Mouse (Mus musculus) lung, embryonic 14.5 days (tissue): ENCODE measurements around the gene Flrt3. TPM values are rescaled to one million over a fixed set of nuclear protein-coding genes. Genes with fewer than 3 reads are reported as not detected.

Source experiments
- ATAC-seq: fragments of 200-750 bp; cut with Nextera tagmentation; 2 replicates; pipeline ENCODE4 v1.8.0; 2017; ENCODE audit warnings: mild to moderate bottlenecking, moderate TSS enrichment, moderate library complexity; ENCODE audit not compliant: insufficient read depth
- DNase-seq: peaks from one replicate; pipeline ENCODE4 v3.0.0-alpha.2; 2015
- H3K27ac ChIP-seq: fragments of 300-500 bp; sonication (generic); 2 replicates; pipeline ENCODE4 v1.5.1; 2014; ENCODE audit warnings: low read depth, mild to moderate bottlenecking, moderate library complexity
- H3K27me3 ChIP-seq: fragments of 300-500 bp; sonication (generic); 2 replicates; pipeline ENCODE4 v1.6.1; 2014; ENCODE audit warnings: low read length, control low read depth; ENCODE audit not compliant: insufficient read depth
- H3K36me3 ChIP-seq: fragments of 300-500 bp; sonication (generic); 2 replicates; pipeline ENCODE4 v1.6.1; 2014; ENCODE audit warnings: control low read depth; ENCODE audit not compliant: insufficient read depth
- H3K4me1 ChIP-seq: fragments of 300-500 bp; sonication (generic); 2 replicates; pipeline ENCODE4 v1.6.1; 2014; ENCODE audit warnings: antibody characterized with exemption, control low read depth; ENCODE audit not compliant: insufficient read depth
- H3K4me2 ChIP-seq: fragments of 300-500 bp; sonication (generic); 2 replicates; pipeline ENCODE4 v1.6.1; 2014; ENCODE audit warnings: mild to moderate bottlenecking
- H3K4me3 ChIP-seq: fragments of 300-500 bp; sonication (generic); 2 replicates; pipeline ENCODE4 v1.5.1; 2014; ENCODE audit warnings: low read depth, low read length
- H3K9ac ChIP-seq: fragments of 300-500 bp; sonication (generic); 2 replicates; pipeline ENCODE4 v1.6.1; 2014
- H3K9me3 ChIP-seq: fragments of 300-500 bp; sonication (generic); 2 replicates; pipeline ENCODE4 v1.6.1; 2016; ENCODE audit warnings: low read depth, low read length, control low read depth
- CTCF ChIP-seq: IDR thresholded peaks from 2 replicates; pipeline ENCODE4 v1.5.1; 2016; ENCODE audit warnings: antibody characterized with exemption, low read depth
- WGBS: fragments of 180-500 bp; shearing (Covaris S2); extraction: QIAGEN DNeasy Blood & Tissue Kit; methylation state at CpG from one replicate; pipeline ENCODE4 v1.1.7; 2014; 5-methylcytosine and 5-hydroxymethylcytosine counted together
- polyA plus RNA-seq: library from polyadenylated mRNA; unstranded; fragments of >200 nt; fragmentation: Nextera tagmentation; extraction: Ambion mirVana; gene quantifications from 2 replicates; pipeline ENCODE4 v1.2.1, GENCODE M21; 2014

The Flrt3 gene
- polyA plus RNA-seq, 1 experiment from 2014 or later: 10.2 TPM

GRCm38 (mm10) chr2:140698585-140698984, 27.3 kb upstream of the Flrt3 start:
- Histone ChIP-seq H3K36me3 (no peaks in the 10 kb centered on the region), H3K9ac (no peak overlapping the region), H3K4me1 (no peaks in the 10 kb centered on the region), H3K27me3 (no peaks in the 10 kb centered on the region), H3K27ac (no peak overlapping the region), H3K9me3 (no peaks in the 10 kb centered on the region), H3K4me3 (no peak overlapping the region), H3K4me2 (no peak overlapping the region)
- TF ChIP-seq CTCF: no peak
- WGBS: 60% methylated on average over 3 of the region's 3 CpGs
- no peak for DNase-seq
- no peak for ATAC-seq

- Histone ChIP-seq H3K27me3 (no peaks in the 10 kb centered on the region), H3K4me2 (no peak overlapping the region), H3K4me3 (no peak overlapping the region), H3K36me3 (no peaks in the 10 kb centered on the region), H3K9me3 (no peaks in the 10 kb centered on the region), H3K27ac (no peak overlapping the region), H3K9ac (no peak overlapping the region), H3K4me1 (no peaks in the 10 kb centered on the region)
- WGBS: 76% methylated on average over 5 of the region's 5 CpGs
- no peak for TF ChIP-seq CTCF
- DNase-seq (no peak), ATAC-seq (no peak)
These were observed 22.6 kb upstream of the Flrt3 start for GRCm38 (mm10) chr2:140693845-140694244.

GRCm38 (mm10) chr2:140692461-140692860, 21.2 kb upstream of the Flrt3 start:
- ATAC-seq (no peak), DNase-seq (no peak)
- Histone ChIP-seq H3K36me3 (no peaks in the 10 kb centered on the region), H3K9me3 (no peaks in the 10 kb centered on the region), H3K27me3 (no peaks in the 10 kb centered on the region), H3K4me1 (no peaks in the 10 kb centered on the region), H3K4me2 (no peak overlapping the region), H3K27ac (no peak overlapping the region), H3K4me3 (no peak overlapping the region), H3K9ac (no peak overlapping the region)
- 50% methylated on average over 4 of the region's 4 CpGs for WGBS
- TF ChIP-seq CTCF: no peak

- Histone ChIP-seq H3K36me3 (no peaks in the 10 kb centered on the region), H3K9ac (no peak overlapping the region), H3K27ac (no peak overlapping the region), H3K4me3 (no peak overlapping the region), H3K4me1 (no peaks in the 10 kb centered on the region), H3K9me3 (no peaks in the 10 kb centered on the region), H3K4me2 (no peak overlapping the region), H3K27me3 (no peaks in the 10 kb centered on the region)
- 74% methylated on average over 1 of the region's 1 CpGs for WGBS
- DNase-seq: no peak
- no peak for ATAC-seq
- no peak for TF ChIP-seq CTCF
These were observed 20.1 kb upstream of the Flrt3 start for GRCm38 (mm10) chr2:140691403-140691802.

- H3K4me3 ChIP-seq: no peak overlapping the region
- no peak for TF ChIP-seq CTCF
- H3K9ac ChIP-seq: no peak overlapping the region
- ATAC-seq: no peak
- H3K36me3 ChIP-seq: no peaks in the 10 kb centered on the region
- no peak for DNase-seq
- no peak overlapping the region for H3K4me2 ChIP-seq
- H3K9me3 ChIP-seq: no peaks in the 10 kb centered on the region
- H3K27ac ChIP-seq: no peak overlapping the region
- WGBS: 81% methylated on average over 2 of the region's 2 CpGs
- no peaks in the 10 kb centered on the region for H3K27me3 ChIP-seq
- H3K4me1 ChIP-seq: no peaks in the 10 kb centered on the region
These were observed 19.6 kb upstream of the Flrt3 start for GRCm38 (mm10) chr2:140690906-140691305.

GRCm38 (mm10) chr2:140676728-140677127, 5.5 kb upstream of the Flrt3 start:
- 43% methylated on average over 3 of the region's 3 CpGs for WGBS
- no peaks in the 10 kb centered on the region for H3K9me3 ChIP-seq

GRCm38 (mm10) chr2:140673466-140673865, 2.2 kb upstream of the Flrt3 start:
- DNase-seq (no peak), ATAC-seq (no peak)
- Histone ChIP-seq H3K9me3 (no peaks in the 10 kb centered on the region), H3K27me3 (no peaks in the 10 kb centered on the region), H3K9ac (no peak overlapping the region), H3K36me3 (no peaks in the 10 kb centered on the region), H3K4me3 (no peak overlapping the region), H3K4me1 (no peaks in the 10 kb centered on the region; the same call in 1 of the 2 replicates), H3K4me2 (no peak overlapping the region), H3K27ac (no peak overlapping the region)
- 84% methylated on average over 5 of the region's 5 CpGs for WGBS
- TF ChIP-seq CTCF: no peak

More at GRCm38 (mm10) chr2:140676728-140677127, 5.5 kb upstream of the Flrt3 start:
- Histone ChIP-seq H3K27ac (no peak overlapping the region), H3K4me2 (no peak overlapping the region), H3K9ac (no peak overlapping the region), H3K36me3 (no peaks in the 10 kb centered on the region), H3K4me1 (no peaks in the 10 kb centered on the region), H3K4me3 (no peak overlapping the region), H3K27me3 (no peaks in the 10 kb centered on the region)
- ATAC-seq: no peak
- no peak for TF ChIP-seq CTCF
- DNase-seq: no peak

GRCm38 (mm10) chr2:140670457-140670856, 812 bp downstream of the Flrt3 start:
- Histone ChIP-seq H3K27ac (0 out of 2 replicates have a peak overlapping the region, but pooled peaks have one; percentile 48), H3K9ac (peak overlapping the region; percentile 63), H3K4me1 (no peaks in the 10 kb centered on the region; the same call in 1 of the 2 replicates), H3K4me3 (peak overlapping the region; percentile 45), H3K9me3 (no peaks in the 10 kb centered on the region), H3K4me2 (peak overlapping the region; percentile 70), H3K27me3 (no peaks in the 10 kb centered on the region), H3K36me3 (no peaks in the 10 kb centered on the region)
- 1% methylated on average over 12 of the region's 12 CpGs for WGBS
- DNase-seq: peak; percentile 71
- peak; percentile 22 for ATAC-seq
- no peak for TF ChIP-seq CTCF
